Mouse (Mus musculus) embryo, embryonic 11.5 days (tissue): ENCODE results near the gene Qrsl1.
A peak's percentile ranks its signal among the peaks of the same experiment; 100 is the strongest.

ENCODE experiments used
- DNase-seq: peaks from one replicate; pipeline ENCODE4 v3.0.0-alpha.2; 2012; ENCODE audit warnings: low read depth, low spot score

Qrsl1 gene

GRCm38 (mm10) chr10:43870752-43871151 lies 30.8 kb downstream of the Qrsl1 start:
- peak; percentile 23 for DNase-seq

- no peak for DNase-seq
Measured at GRCm38 (mm10) chr10:43856351-43856750, 45.2 kb downstream of the Qrsl1 start.

GRCm38 (mm10) chr10:43855916-43856315 lies 45.6 kb downstream of the Qrsl1 start:
- DNase-seq = no peak

GRCm38 (mm10) chr10:43851898-43852297 lies 49.6 kb downstream of the Qrsl1 start:
- no peak for DNase-seq

- DNase-seq = no peak
Measured at GRCm38 (mm10) chr10:43849478-43849877, 52.1 kb downstream of the Qrsl1 start.

- no peak for DNase-seq
Measured at GRCm38 (mm10) chr10:43846141-43846622, 55.4 kb downstream of the Qrsl1 start.

- no peak for DNase-seq
Measured at GRCm38 (mm10) chr10:43845442-43845841, 56.1 kb downstream of the Qrsl1 start.

GRCm38 (mm10) chr10:43841441-43841840 lies 60.1 kb downstream of the Qrsl1 start:
- DNase-seq = no peak

- DNase-seq = no peak
Measured at GRCm38 (mm10) chr10:43832868-43833267, 68.7 kb downstream of the Qrsl1 start.

- DNase-seq = no peak
Measured at GRCm38 (mm10) chr10:43830251-43831018, 71.1 kb downstream of the Qrsl1 start.

GRCm38 (mm10) chr10:43828686-43829015 lies 72.9 kb downstream of the Qrsl1 start:
- no peak for DNase-seq

GRCm38 (mm10) chr10:43827958-43828685 lies 73.4 kb downstream of the Qrsl1 start:
- DNase-seq = no peak

GRCm38 (mm10) chr10:43826773-43827621 lies 74.5 kb downstream of the Qrsl1 start:
- DNase-seq = no peak

- DNase-seq = no peak
Measured at GRCm38 (mm10) chr10:43825696-43826095, 75.8 kb downstream of the Qrsl1 start.

GRCm38 (mm10) chr10:43824713-43825112 lies 76.8 kb downstream of the Qrsl1 start:
- DNase-seq = no peak
